Mouse (Mus musculus) embryo, embryonic 9.5 days (tissue): ENCODE data around the gene Zfp866.

Source experiments
- DNase-seq: peaks from one replicate; pipeline ENCODE4 v3.0.0-alpha.2; 2017; ENCODE audit errors: extremely low spot score

Gene Zfp866

DNA sequence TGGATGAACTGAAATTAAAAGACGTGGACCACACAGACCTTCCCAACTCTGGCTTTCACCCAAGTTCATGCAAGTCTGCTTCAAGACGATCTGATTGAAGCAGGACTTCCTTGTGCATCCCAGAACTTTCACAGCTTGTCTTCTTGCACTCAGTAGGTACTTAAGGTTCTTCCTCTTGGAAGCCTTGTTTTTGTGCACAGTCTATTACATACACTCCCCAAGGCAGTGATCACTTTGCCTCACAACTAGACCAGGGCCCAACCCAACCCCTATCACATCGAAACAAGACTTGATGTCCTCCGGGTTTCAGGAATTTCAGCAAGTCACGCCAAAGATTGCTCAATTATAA, 73.8 kb downstream of the Zfp866 start:
- DNase-seq, result no peak

DNA sequence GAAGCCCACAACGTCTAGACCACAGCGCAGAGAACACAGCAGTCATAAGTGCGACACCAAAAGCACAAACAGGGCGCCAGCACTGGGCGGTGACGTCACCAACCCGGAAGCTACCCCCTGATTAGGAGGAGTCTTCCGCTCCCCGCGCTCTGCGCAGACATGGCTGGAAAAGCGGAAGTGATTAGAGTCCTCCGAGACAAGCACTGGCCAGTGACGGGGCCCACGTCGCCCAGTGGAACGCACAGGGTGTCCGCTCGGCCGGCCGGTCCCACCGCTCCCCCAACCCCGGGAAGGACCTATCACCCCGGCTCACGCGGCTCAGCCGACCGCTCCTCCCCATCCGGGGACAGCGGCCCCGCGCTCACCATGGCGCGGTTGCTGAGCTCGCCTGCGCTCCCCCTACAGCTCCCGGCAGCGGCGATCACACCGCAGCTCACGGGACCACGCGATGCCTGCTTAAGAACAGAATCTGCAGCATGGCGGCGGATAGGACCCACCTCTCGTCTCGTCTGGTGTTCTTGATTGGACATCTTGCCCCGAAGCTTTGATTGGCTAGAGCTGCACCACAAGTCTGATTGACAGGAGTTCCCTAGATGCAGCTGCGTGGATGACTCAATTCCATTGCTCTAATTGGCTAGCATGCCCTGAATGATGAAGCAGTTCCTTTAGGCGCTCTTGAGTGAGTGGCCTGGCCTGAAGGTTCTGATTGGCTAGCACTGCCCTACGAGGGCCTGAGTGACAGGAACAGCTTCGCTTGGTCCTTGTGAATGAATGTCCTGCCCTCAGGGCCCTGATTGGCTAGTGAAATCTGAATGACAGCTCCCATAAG, 74.4 kb downstream of the Zfp866 start:
- peak; percentile 89 for DNase-seq

- no peak for DNase-seq
Observed at GRCm38 (mm10) chr8:69715366-69715765, 75.6 kb downstream of the Zfp866 start.

GRCm38 (mm10) chr8:69713516-69713915, 77.5 kb downstream of the Zfp866 start:
- DNase-seq, result no peak
